Mouse (Mus musculus) Muller cell, postnatal 12 days (primary cell): ENCODE measurements around the gene Rps6.
A peak's percentile ranks its signal among the peaks of the same experiment; 100 is the strongest.

Experiments used
- DNase-seq: peaks from one replicate; pipeline ENCODE4 v3.0.0-alpha.2; 2015; ENCODE audit errors: inconsistent ontology term

Gene Rps6

GRCm38 (mm10) chr4:86857113-86858069 is at the start of gene Rps6:
Gene Rps6, minus strand, starts transcription at chr4:86857412.
- DNase-seq: peak; percentile 95

- no peak for DNase-seq
Observed at GRCm38 (mm10) chr4:86905869-86906268, 48.7 kb upstream of the Rps6 start.

GRCm38 (mm10) chr4:86904969-86905368 is 47.8 kb upstream of the Rps6 start:
- DNase-seq: no peak

- no peak for DNase-seq
Observed at GRCm38 (mm10) chr4:86902351-86902750, 45.1 kb upstream of the Rps6 start.

GRCm38 (mm10) chr4:86898791-86899474 is 41.7 kb upstream of the Rps6 start:
- peak; percentile 42 for DNase-seq

GRCm38 (mm10) chr4:86897411-86897810 is 40.2 kb upstream of the Rps6 start:
- DNase-seq: no peak

- no peak for DNase-seq
Observed at GRCm38 (mm10) chr4:86887879-86888278, 30.7 kb upstream of the Rps6 start.

GRCm38 (mm10) chr4:86886160-86886878 is 29.1 kb upstream of the Rps6 start:
- no peak for DNase-seq

GRCm38 (mm10) chr4:86885790-86886159 is 28.6 kb upstream of the Rps6 start:
- no peak for DNase-seq

GRCm38 (mm10) chr4:86884945-86885344 is 27.7 kb upstream of the Rps6 start:
- DNase-seq: no peak

- DNase-seq: no peak
Observed at GRCm38 (mm10) chr4:86882413-86882812, 25.2 kb upstream of the Rps6 start.

GRCm38 (mm10) chr4:86881178-86881577 is 24.0 kb upstream of the Rps6 start:
- no peak for DNase-seq

- no peak for DNase-seq
Observed at GRCm38 (mm10) chr4:86879477-86879876, 22.3 kb upstream of the Rps6 start.

- DNase-seq: peak; percentile 95
Observed at GRCm38 (mm10) chr4:86874146-86874847, 17.1 kb upstream of the Rps6 start, which contains the start of gene Acer2. Gene Acer2, plus strand, starts transcription at chr4:86874396.

- no peak for DNase-seq
Observed at GRCm38 (mm10) chr4:86873072-86873471, 15.9 kb upstream of the Rps6 start.

GRCm38 (mm10) chr4:86871988-86872387 is 14.8 kb upstream of the Rps6 start:
- DNase-seq: no peak

- no peak for DNase-seq
Observed at GRCm38 (mm10) chr4:86864087-86864486, 6.9 kb upstream of the Rps6 start.

- no peak for DNase-seq
Observed at GRCm38 (mm10) chr4:86858070-86858440, 843 bp upstream of the Rps6 start.

GRCm38 (mm10) chr4:86856304-86857112 is 704 bp downstream of the Rps6 start:
- DNase-seq: peak; percentile 17

- DNase-seq: no peak
Observed at GRCm38 (mm10) chr4:86852813-86853590, 4.2 kb downstream of the Rps6 start.
